Comparison of ENCODE assay signal across 10 mouse cellular contexts in the genomic region with DNA sequence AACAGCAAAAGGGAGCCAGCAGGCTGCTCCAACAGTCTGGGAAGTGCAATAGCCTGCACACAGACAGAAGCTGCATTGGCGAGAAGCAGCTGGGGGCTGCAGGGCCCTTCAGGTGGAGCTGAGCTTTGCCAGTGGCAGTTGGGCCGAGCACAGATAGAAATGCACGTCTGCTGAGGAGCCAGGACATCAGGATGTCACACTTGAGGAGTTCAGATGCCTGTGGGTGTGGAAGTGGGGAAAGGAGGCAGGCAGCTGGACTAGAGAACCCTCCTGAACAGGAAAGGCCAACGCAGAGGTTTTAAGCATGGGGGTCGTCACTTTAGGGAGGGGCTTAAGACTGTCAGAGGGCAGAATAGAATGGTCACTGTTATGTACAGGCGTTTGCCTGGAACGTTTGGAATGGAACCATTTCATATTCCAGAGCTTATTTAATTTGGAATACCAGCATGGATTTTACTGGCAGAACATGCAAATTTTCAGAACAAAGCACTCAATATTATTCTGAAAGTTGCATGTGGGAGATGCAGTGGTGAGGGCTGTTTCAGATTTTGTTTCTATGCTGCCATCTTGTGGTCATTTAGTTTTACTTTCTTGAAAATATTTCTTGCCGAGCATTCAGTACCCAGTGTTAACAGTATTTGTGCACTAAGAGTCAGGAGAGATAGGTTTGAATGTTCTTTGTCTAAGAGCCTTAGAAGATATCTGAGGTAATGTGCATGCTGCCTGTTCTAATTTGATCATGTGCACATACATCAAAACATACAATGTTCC. TPM values are rescaled to one million over a fixed set of nuclear protein-coding genes. Genes with fewer than 3 reads are reported as not detected.
A peak's percentile ranks its signal among the peaks of the same experiment; 100 is the strongest.
DNase-seq lines count a peak whose midpoint lies in the region; ATAC-seq and TF ChIP-seq lines count a peak whose summit lies in the region.
"Had no signal": no experiment of that assay in that cellular context is flagged by ENCODE, and none has a peak within 500 bp of the region (broad histone marks: within the 10 kb centered on the region; RNA-seq: fewer than 3 reads in every experiment).

No protein-coding gene starts in this region.

- no peak for TF ChIP-seq CTCF in olfactory bulb, adult 2 months (IDR thresholded peaks at IDR 0.05; ENCODE audit: insufficient read depth, low read depth, low read length)

- H3K4me3 ChIP-seq in hindbrain, embryonic 14.5 days (replicated peaks; ENCODE audit: low read length) = no peak overlapping the region
- H3K4me3 ChIP-seq in olfactory bulb, adult 2 months (ENCODE audit: insufficient read depth, low read depth, low read length) = no peak overlapping the region
- H3K4me3 ChIP-seq: heart, embryonic 15.5 days had no signal

- H3K9me3 ChIP-seq in hindbrain, embryonic 14.5 days (ENCODE audit: control insufficient read depth, low read length) = 0 out of 2 replicates have a peak, but pooled peaks cover 8% of the 10 kb centered on the region

- peak; percentile 62 for DNase-seq in cerebellum, adult 9-10 months
- DNase-seq in cerebellum, postnatal 36 days = no peak
- peak; percentile 63 for DNase-seq in thymus, postnatal 0 days (ENCODE audit: low spot score)
- DNase-seq in thymus, postnatal 25 days = no peak
- DNase-seq in hindbrain, embryonic 14.5 days (ENCODE audit: low spot score) = peak; percentile 87
- DNase-seq in adrenal gland, postnatal 4 days (ENCODE audit: low spot score in 2 of 2) = no peak
- no peak for DNase-seq in gastrocnemius, adult 18-20 months (ENCODE audit: low spot score)

- H3K36me3 ChIP-seq in hindbrain, embryonic 14.5 days (replicated peaks; ENCODE audit: control insufficient read depth, insufficient read depth) = peaks cover 54% of the 10 kb centered on the region

- 38% methylated on average over 8 of the region's 8 CpGs for WGBS in hindbrain, embryonic 14.5 days
- 37% methylated on average over 8 of the region's 8 CpGs for WGBS in olfactory bulb, adult 2 months

- peak overlapping the region; percentile 34 for H3K9ac ChIP-seq in hindbrain, embryonic 14.5 days
- H3K9ac ChIP-seq: heart, embryonic 15.5 days had no signal

- peak; percentile 74 for ATAC-seq in hindbrain, embryonic 14.5 days (ENCODE audit: low FRiP score)

- no peaks in the 10 kb centered on the region; the same call in 1 of the 2 replicates for H3K4me1 ChIP-seq in hindbrain, embryonic 14.5 days (replicated peaks; ENCODE audit: control insufficient read depth, insufficient read depth, low read length)
- peaks cover 5% of the 10 kb centered on the region; the same call in 1 of the 2 replicates for H3K4me1 ChIP-seq in olfactory bulb, adult 2 months (ENCODE audit: control insufficient read depth, insufficient read depth, low read length)

- no peaks in the 10 kb centered on the region for H3K27me3 ChIP-seq in hindbrain, embryonic 14.5 days (ENCODE audit: control insufficient read depth, insufficient read depth, low read length)
- H3K27me3 ChIP-seq: heart, embryonic 15.5 days had no signal

- peak overlapping the region; percentile 44; the same call in 1 of the 2 replicates for H3K27ac ChIP-seq in hindbrain, embryonic 14.5 days
- H3K27ac ChIP-seq in olfactory bulb, adult 2 months (ENCODE audit: insufficient read depth, low read depth, low read length) = peak overlapping the region; percentile 25; the same call in 1 of the 2 replicates
- H3K27ac ChIP-seq: heart, embryonic 15.5 days had no signal

- H3K4me2 ChIP-seq in hindbrain, embryonic 14.5 days (replicated peaks) = no peak overlapping the region
- H3K4me2 ChIP-seq: heart, embryonic 15.5 days had no signal

- TF ChIP-seq POLR2A in olfactory bulb, adult 2 months (IDR thresholded peaks at IDR 0.05; ENCODE audit: insufficient read depth, low read depth, low read length) = no peak

RNA-seq across cellular contexts. Expression of a gene that starts 5.2 kb away (rescaled TPM):
- 0.44 and 0.64 TPM in 2 replicates for polyA plus RNA-seq in thymus, postnatal 0 days (2015; fragmentation: Nextera tagmentation; extraction: Ambion mirVana)
- polyA plus RNA-seq in hindbrain, embryonic 14.5 days (2014; fragmentation: Nextera tagmentation; extraction: Ambion mirVana) = not detected in 2 replicates
- not detected in 2 replicates for polyA plus RNA-seq in olfactory bulb, adult 2 months (2012; ENCODE audit: insufficient read depth, insufficient read length, low replicate concordance, missing spikeins)
- total RNA-seq in adrenal gland, postnatal 4 days (2021) = under 1 TPM in 1 of 2 experiments, not detected in 1; 0.53 TPM
- total RNA-seq in gastrocnemius, adult 18-20 months (2021) = not detected
- polyA plus RNA-seq: C2C12 had no signal

RNA-seq across cellular contexts. Expression of a gene that starts 10.1 kb away (rescaled TPM):
- polyA plus RNA-seq in thymus, postnatal 0 days (2015; fragmentation: Nextera tagmentation; extraction: Ambion mirVana) = 9.5 and 11.0 TPM in 2 replicates
- 42.1 and 50.3 TPM in 2 replicates for polyA plus RNA-seq in hindbrain, embryonic 14.5 days (2014; fragmentation: Nextera tagmentation; extraction: Ambion mirVana)
- not detected in 2 replicates for polyA plus RNA-seq in olfactory bulb, adult 2 months (2012; ENCODE audit: insufficient read depth, insufficient read length, low replicate concordance, missing spikeins)
- 10 to 100 TPM; 26.8 to 29.7 TPM for total RNA-seq in adrenal gland, postnatal 4 days (2021)
- 10 to 100 TPM; 74.1 to 79.0 TPM for total RNA-seq in gastrocnemius, adult 18-20 months (2021)

RNA-seq across cellular contexts. Expression of a gene that starts 13.7 kb away (rescaled TPM):
- 0.17 and 0.27 TPM in 2 replicates for polyA plus RNA-seq in thymus, postnatal 0 days (2015; fragmentation: Nextera tagmentation; extraction: Ambion mirVana)
- 0.85 and 1.4 TPM in 2 replicates for polyA plus RNA-seq in hindbrain, embryonic 14.5 days (2014; fragmentation: Nextera tagmentation; extraction: Ambion mirVana)
- not detected in 2 replicates for polyA plus RNA-seq in olfactory bulb, adult 2 months (2012; ENCODE audit: insufficient read depth, insufficient read length, low replicate concordance, missing spikeins)
- under 1 TPM; 0.25 to 0.28 TPM for total RNA-seq in adrenal gland, postnatal 4 days (2021)
- under 1 TPM in 1 of 2 experiments, not detected in 1; 0.14 TPM for total RNA-seq in gastrocnemius, adult 18-20 months (2021)
- polyA plus RNA-seq: C2C12 had no signal

Comparison
In these comparisons a context has a peak if more than half of its experiments do, and no peak if none do; other contexts are left out.
1. DNase-seq: peak in cerebellum, adult 9-10 months (single experiment), thymus, postnatal 0 days (single experiment) and hindbrain, embryonic 14.5 days (single experiment); none in cerebellum, postnatal 36 days (0 of 2), thymus, postnatal 25 days (single experiment), adrenal gland, postnatal 4 days (0 of 2) and gastrocnemius, adult 18-20 months (single experiment).
2. RNA of a gene that starts 10.1 kb away (polyA plus RNA-seq): 42.1 to 50.3 TPM in hindbrain, embryonic 14.5 days and 9.5 to 11.0 TPM in thymus, postnatal 0 days; not detected in olfactory bulb, adult 2 months; every median in the first group is over 10 times any median in the second.